Mouse (Mus musculus) bone marrow macrophage, adult 2 months (primary cell): ENCODE measurements around the gene Wdr44.

Experiments used
- CTCF ChIP-seq: IDR thresholded peaks from 2 replicates; pipeline ENCODE4 v1.5.1; 2012; ENCODE audit warnings: low read depth, mild to moderate bottlenecking, low read length, moderate library complexity
- POLR2A ChIP-seq: IDR thresholded peaks from 2 replicates; pipeline ENCODE4 v1.6.1; 2012; ENCODE audit warnings: mild to moderate bottlenecking, low read depth, low read length, borderline replicate concordance

GRCm38 (mm10) chrX:23673193-23673592, 19.7 kb upstream of the Wdr44 start:
- TF ChIP-seq CTCF (no peak), POLR2A (no peak)
